Mouse (Mus musculus) cerebellum, adult (tissue): ENCODE results near the gene Reep1.
"Not testable (repeated sequence)": the region's sequence is repeated elsewhere in the genome, so short reads cannot be mapped to it uniquely, and the experiment has no call there.

Source experiments
- ATAC-seq: cut with Nextera tagmentation; 2 replicates; pipeline ENCODE4 v1.9.2; 2017; ENCODE audit warnings: mild to moderate bottlenecking, moderate library complexity, mixed read lengths; ENCODE audit not compliant: insufficient number of reproducible peaks, low FRiP score, low TSS enrichment

Gene Reep1

GRCm38 (mm10) chr6:71830690-71831580, 123.6 kb downstream of the Reep1 start, which contains the start of gene Immt:
Immt (plus strand) TSS chr6:71831331.
- ATAC-seq = peak; percentile 96

GRCm38 (mm10) chr6:71831581-71831960, 124.2 kb downstream of the Reep1 start:
- peak; percentile 98 for ATAC-seq

GRCm38 (mm10) chr6:71836811-71837210, 129.4 kb downstream of the Reep1 start:
- no peak for ATAC-seq

DNA sequence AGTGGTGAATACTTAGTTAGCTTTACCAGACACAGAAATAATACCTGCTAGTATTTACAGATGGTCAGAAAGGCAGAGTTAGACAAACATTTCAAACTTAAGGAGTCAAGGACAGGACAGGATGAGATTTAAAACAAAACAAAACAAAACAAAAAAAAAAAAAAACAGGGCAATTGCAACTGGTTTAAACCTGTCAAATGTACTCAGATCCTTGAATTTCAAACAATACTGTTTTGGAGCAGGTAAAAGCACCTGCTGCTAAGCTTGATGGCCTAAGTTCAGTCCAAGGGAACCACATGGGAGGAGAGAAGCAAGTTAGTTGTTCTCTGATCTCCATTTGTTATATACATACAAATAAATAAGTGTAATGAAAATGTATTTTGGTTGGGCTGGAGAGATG, 132.5 kb downstream of the Reep1 start:
- no peak for ATAC-seq

DNA sequence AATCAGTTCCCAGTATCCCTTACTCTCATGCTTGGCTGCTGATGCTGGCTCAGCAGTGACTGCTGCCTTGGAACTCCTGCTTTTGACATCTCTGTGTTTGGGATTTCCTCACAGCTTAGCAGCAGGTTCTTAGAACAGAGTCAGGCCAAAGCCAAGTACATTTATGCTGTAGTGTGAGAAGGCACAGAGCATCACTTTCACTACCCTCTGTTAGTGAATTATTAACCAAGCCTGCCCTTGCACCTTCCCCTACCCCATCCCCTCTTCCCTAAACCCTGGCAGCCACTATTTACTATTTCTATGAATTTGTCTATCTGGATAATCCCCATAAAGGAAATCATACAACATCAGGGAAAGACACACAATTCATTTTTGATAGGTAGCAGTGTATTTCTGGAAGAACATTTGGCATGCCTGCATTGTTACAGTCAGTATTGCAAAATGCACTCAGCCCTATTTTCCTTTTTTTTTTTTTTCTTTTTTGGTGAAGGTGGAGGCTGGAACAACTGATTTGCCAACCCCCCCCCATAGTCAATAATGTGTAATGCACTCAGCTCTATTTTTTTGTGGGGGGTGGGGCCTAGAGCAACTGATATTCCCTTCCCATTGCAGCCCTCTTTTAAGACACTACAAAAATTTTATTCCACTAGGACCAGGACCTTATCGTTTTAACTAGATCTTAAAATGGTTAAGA, 133.4 kb downstream of the Reep1 start:
- ATAC-seq = no peak

DNA sequence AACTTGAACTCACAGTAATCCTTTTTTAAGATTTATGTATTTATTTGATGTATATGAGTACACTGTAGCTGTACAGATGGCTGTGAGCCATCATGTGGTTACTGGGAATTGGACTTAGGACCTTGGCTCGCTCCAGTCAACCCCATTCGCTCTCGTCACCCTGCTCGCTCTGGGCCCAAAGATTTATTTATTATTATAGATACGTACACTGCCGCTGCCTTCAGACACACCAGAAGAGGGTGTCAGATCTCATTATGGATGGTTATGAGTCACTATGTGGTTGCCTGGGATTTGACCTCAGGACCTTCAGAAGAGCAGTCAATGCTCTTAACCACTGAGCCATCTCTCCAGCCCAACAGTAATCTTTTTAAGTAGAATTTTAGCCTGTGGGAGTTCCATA, 139.5 kb downstream of the Reep1 start:
- ATAC-seq = not testable (repeated sequence)
